Mouse (Mus musculus): ENCODE results near the gene Faap100.
A peak's percentile ranks its signal among the peaks of the same experiment; 100 is the strongest.
"Not testable (repeated sequence)": the region's sequence is repeated elsewhere in the genome, so short reads cannot be mapped to it uniquely, and the experiment has no call there.

Faap100 gene

GRCm38 (mm10) chr11:120349986-120350702, 28.4 kb downstream of the Faap100 start:
- peak; percentile 93 to 94 for DNase-seq

DNA sequence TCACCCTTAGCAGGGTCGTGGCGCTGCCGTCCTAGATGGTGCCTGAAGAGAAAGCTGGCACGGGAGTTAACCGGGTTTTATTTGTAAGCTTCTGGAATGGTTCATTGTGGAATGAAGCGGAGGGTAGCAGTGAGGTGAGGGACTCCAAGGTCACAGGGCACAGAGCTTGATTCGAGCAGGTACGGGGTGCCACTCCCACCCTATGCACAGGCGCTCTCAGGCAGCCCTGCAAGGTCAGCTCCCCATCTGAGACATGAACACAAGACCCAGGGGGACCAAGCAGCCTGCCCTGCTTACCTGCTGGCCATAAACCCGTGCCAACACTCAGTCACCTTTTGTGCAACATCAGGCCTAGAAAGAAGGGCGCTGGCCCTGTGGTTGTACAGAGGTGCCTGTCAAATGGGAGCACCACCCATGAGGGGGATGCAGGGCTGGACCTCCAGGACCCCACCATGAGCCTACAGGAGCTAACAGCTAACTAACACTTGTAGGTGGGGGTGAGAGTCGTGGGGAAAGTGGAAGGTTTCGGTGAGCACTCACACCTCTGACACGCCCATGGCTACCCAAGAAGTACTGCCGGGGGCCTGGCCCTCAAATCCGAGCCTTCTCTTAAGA, 29.1 kb downstream of the Faap100 start:
- DNase-seq = peak; percentile 72 to 73

DNA sequence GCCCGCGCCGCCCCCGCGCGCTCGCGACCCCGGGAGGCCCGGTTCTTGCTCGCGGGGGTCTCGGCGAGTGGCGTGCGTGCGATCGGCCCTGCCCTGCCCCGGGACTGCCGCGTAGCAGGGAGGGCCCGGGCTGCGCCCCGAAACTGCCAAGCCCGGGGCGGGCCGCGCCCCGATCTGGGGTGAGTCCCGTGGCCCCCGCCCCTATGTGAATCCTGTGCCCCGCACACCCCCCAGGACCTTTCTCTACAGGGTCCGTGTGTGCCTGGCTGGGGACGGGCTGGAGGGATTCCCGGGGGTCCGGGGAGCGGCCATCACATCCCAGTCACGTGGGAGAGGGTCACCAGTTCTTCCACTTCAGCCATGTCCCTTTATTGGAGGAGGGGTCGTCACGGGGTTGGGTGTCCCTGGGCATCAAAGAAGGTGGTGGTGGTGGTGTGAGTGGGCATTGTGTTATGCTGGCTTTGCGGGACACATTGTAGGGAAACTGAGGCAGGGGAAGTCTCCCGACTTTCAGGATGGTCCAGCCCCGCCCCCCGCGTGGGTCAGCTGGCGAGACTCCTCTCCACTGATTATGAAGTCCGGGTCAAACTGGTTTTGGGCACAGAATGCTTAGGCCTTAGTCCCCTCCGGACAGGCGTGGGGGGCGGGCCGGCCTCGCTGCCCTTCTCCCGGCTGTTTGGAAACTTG, 29.7 kb downstream of the Faap100 start:
- peak in 1 of 2 experiments; percentile 73 for DNase-seq

DNA sequence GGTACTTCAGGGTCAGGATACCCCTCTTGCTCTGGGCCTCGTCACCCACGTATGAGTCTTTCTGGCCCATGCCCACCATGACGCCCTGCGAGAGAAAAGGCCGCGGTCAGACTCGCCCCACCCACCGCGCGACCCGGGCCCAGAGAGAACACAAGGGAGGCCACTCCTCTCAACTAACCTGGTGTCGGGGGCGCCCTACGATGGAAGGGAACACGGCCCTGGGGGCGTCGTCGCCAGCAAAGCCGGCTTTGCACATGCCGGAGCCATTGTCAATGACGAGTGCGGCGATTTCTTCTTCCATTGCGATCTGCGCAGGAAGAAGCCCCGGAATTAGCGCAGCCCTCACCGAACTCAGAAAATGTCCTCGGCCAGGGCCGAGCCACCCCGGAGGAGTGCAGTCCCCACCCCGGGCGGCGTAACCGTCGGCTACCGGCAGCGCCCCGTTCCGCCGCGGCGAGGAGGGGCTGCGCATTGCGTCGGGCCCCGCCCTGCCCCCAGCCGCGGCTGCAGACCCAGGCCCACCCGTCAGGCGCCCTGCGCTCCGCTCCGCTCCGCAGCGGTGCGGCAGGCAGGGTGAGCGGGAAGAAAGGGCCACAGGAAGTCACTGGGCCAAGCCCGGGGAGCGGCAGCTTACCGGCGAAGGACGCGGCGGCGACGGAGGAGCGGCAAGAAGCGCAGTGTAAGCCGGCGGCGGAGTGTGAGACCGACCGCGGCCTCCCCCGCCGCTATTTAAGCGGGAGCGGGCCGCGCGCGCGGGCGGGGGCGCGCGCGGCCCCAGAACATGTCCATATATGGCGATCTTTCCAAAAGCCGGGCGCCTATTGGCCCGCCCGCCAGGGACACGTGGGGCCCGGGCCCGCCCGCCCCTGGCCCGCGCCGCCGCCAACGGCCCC, 30.5 kb downstream of the Faap100 start, which contains the start of gene Actg1:
Actg1 (minus strand) TSS at position 752 of the 893 bp plus-strand sequence.
- peak; percentile 83 to 84 for DNase-seq

DNA sequence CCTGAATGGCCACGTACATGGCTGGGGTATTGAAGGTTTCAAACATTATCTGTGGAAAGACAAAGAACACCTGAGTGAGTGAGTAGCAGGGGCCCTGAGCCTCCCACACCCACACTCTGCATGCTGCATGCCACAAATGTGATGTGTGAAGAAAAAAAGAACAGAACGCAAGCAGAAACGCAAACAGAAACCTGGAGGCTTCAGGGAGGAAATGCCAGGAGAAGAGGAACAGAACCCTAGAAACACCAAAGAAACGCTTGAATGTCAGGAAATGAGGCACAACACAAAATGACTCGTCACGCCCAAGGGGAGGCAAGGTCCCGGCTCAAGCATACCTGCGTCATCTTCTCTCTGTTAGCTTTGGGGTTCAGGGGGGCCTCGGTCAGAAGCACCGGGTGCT, 31.3 kb downstream of the Faap100 start:
- no peak for DNase-seq

DNA sequence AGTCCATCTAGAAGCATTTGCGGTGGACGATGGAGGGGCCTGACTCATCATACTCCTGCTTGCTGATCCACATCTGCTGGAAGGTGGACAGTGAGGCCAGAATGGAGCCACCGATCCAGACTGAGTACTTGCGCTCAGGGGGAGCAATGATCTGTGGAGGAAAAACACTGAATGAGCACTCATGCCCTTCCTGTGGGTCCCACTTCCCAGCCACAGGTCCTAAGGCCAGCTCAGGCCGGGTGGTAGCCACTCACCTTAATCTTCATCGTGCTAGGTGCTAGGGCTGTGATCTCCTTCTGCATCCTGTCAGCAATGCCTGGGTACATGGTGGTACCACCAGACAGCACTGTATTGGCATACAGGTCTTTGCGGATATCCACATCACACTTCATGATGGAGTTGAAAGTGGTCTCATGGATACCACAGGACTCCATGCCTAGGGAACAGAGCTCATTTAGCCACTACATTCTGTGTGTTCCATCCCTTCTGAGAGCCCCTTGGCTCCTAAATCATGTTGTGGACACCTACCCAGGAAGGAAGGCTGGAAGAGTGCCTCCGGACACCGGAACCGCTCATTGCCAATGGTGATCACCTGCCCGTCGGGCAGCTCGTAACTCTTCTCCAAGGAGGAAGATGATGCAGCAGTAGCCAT, 32.1 kb downstream of the Faap100 start:
- DNase-seq = not testable (repeated sequence)

GRCm38 (mm10) chr11:120345067-120345681, 33.4 kb downstream of the Faap100 start:
- no peak for DNase-seq

DNA sequence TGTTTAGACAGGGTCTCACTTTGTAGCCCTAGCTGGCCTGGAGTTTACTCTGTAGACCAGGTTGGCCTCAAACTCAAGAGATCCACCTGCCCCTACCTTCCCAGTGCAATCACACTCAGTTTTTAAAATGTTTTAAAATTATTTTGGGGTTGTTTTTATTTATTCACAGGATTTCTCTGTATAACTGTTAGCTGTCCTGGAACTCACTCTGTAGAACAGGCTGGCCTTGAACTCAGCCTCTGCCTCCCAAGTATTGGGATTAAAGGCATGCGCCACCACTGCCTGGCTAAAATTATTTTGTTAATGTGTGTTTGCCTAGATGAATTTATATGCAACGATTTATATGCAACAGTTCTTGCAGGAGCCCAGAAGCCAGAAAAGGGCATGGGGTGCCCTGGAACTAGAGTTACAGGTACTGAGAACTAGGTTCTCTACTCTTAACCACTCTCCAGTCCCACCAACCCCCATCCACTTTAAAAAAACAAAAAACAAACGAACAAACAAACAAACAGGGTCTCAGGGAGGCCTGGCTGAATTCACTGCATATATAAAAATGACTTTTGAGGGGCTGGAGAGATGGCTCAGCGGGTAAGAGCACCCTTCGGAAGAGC, 34.1 kb downstream of the Faap100 start:
- DNase-seq = no peak

- no peak for DNase-seq
Measured at GRCm38 (mm10) chr11:120343519-120344309, 34.9 kb downstream of the Faap100 start.

GRCm38 (mm10) chr11:120342656-120343160, 35.9 kb downstream of the Faap100 start:
- no peak for DNase-seq

DNA sequence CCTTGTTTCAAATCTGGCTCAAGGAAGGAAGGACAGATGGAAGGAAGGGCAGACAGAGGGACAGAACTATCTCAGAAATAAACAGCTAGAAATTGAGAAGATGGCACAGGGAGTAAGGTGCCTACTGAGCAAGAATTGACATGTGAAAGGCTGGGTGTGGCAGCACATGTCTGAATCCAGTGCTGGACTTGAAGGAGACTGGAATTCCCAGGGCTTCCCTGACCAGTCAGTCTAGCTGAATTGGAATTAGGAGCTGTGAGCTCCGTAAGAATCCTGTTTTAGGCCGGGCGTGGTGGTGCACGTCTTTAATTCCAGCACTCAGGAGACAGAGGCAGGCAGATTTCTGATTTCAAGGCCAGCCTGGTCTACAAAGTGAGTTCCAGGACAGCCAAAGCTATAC, 36.9 kb downstream of the Faap100 start:
- no peak for DNase-seq

- DNase-seq = peak; percentile 86 to 91
Measured at GRCm38 (mm10) chr11:120339978-120340513, 38.5 kb downstream of the Faap100 start.

GRCm38 (mm10) chr11:120338786-120339185, 39.8 kb downstream of the Faap100 start:
- peak in 1 of 2 experiments; percentile 1 for DNase-seq

- peak in 1 of 2 experiments; percentile 3 for DNase-seq
Measured at GRCm38 (mm10) chr11:120337447-120337846, 41.1 kb downstream of the Faap100 start.

DNA sequence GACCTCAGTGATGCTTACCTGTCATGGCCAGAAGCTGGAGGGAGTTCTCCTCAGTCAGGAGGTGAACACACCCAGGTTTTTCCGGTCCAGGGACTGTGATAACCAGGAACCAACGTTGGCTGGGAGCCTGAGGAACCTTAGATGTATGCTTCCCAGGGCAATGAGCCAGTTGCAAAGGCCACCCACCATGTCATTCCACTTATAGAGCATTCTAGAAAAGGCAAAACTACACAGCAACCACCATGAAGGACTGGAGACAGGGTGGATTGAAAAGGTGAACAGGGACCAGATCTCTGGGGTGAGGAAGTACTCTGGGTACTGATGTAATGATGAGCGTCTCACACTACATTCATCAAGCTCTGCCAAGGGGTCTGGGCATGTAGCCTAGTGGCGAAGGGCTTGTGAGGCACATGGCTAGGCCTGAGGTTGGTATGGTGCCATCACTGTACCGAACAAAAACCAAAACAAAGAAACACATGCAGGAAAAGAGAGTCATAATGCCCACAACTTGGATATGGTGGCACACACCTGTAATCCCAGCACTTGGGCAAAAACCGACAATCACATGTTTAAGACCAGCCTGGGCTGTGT, 43.0 kb downstream of the Faap100 start:
- DNase-seq = peak in 1 of 2 experiments; percentile 2

DNA sequence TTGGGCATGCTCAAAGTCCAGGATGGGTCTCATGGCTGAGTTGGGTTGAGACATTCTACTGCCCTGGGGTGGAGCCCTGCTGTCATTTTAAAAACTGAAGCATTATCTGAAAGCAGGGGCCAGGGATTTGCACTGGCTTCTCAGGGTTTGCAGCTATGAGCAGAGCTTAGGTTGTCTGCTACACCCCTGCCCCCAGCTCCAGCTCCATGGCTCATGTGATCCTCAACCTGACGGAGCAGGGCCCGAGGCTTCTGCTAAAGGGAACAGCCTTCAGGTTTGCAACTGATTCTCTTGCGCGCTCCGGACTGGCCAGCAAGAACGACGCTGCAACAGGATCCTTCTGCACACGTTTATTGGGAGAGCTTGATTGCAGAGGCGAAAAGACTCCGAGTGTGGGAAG, 58.4 kb downstream of the Faap100 start:
- no peak for DNase-seq

DNA sequence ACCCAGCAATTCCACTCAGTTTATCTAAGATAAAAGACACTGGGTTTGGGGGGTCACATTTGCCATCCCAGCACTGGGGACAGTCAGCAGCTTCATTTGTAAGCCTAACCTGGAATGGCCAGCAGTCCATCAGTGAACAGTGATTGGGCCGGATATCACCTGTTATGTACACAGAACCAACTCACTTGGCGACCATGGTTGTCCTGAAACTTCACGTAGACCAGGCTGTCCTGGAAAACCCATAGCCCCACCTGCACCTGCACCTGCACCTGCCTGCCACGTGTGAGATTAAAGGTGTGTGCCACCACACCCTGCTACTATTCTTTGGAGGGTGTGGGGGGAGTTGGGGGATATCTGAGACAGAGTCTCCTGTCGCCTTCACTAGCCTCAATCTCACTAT, 59.3 kb downstream of the Faap100 start:
- DNase-seq = no peak

Measured in kidney, adult 8-10 months (tissue).